Mouse (Mus musculus) Muller cell, postnatal 12 days (primary cell): Measurements from ENCODE around the gene Cpm.

Experiments
- DNase-seq: peaks from one replicate; pipeline ENCODE4 v3.0.0-alpha.2; 2015; ENCODE audit errors: inconsistent ontology term

Cpm gene

GRCm38 (mm10) chr10:117619862-117620179 lies 9.5 kb upstream of the Cpm start:
- no peak for DNase-seq

GRCm38 (mm10) chr10:117620530-117620929 lies 8.8 kb upstream of the Cpm start:
- DNase-seq: no peak

GRCm38 (mm10) chr10:117620934-117621501 lies 8.3 kb upstream of the Cpm start:
- DNase-seq: no peak

- DNase-seq: no peak
Measured at GRCm38 (mm10) chr10:117621616-117622533, 7.4 kb upstream of the Cpm start.

- no peak for DNase-seq
Measured at GRCm38 (mm10) chr10:117623358-117623757, 5.9 kb upstream of the Cpm start.

GRCm38 (mm10) chr10:117624222-117624621 lies 5.1 kb upstream of the Cpm start:
- no peak for DNase-seq

- no peak for DNase-seq
Measured at GRCm38 (mm10) chr10:117624655-117625497, 4.4 kb upstream of the Cpm start.

- no peak for DNase-seq
Measured at GRCm38 (mm10) chr10:117625500-117626296, 3.6 kb upstream of the Cpm start.

GRCm38 (mm10) chr10:117626297-117626613 lies 3.0 kb upstream of the Cpm start:
- DNase-seq: no peak

- DNase-seq: no peak
Measured at GRCm38 (mm10) chr10:117626840-117627615, 2.3 kb upstream of the Cpm start.

GRCm38 (mm10) chr10:117627616-117627930 lies 1.7 kb upstream of the Cpm start:
- no peak for DNase-seq

- DNase-seq: no peak
Measured at GRCm38 (mm10) chr10:117627949-117628348, 1.4 kb upstream of the Cpm start.

GRCm38 (mm10) chr10:117628363-117629168 lies 734 bp upstream of the Cpm start:
- peak; percentile 14 for DNase-seq

- DNase-seq: peak; percentile 8
Measured at GRCm38 (mm10) chr10:117630176-117630575, 876 bp downstream of the Cpm start.

GRCm38 (mm10) chr10:117630810-117631209 lies 1.5 kb downstream of the Cpm start:
- no peak for DNase-seq

- no peak for DNase-seq
Measured at GRCm38 (mm10) chr10:117631562-117632259, 2.4 kb downstream of the Cpm start.

- no peak for DNase-seq
Measured at GRCm38 (mm10) chr10:117632394-117632793, 3.1 kb downstream of the Cpm start.

- no peak for DNase-seq
Measured at GRCm38 (mm10) chr10:117633564-117634208, 4.4 kb downstream of the Cpm start.
